Mouse (Mus musculus): Measurements from ENCODE around the gene Bscl2. TPM values are rescaled to one million over a fixed set of nuclear protein-coding genes. Genes with fewer than 3 reads are reported as not detected.

Gene Bscl2
- polyA plus RNA-seq (2012; rRNA removed), result 91.7 and 116 TPM in 2 replicates

DNA sequence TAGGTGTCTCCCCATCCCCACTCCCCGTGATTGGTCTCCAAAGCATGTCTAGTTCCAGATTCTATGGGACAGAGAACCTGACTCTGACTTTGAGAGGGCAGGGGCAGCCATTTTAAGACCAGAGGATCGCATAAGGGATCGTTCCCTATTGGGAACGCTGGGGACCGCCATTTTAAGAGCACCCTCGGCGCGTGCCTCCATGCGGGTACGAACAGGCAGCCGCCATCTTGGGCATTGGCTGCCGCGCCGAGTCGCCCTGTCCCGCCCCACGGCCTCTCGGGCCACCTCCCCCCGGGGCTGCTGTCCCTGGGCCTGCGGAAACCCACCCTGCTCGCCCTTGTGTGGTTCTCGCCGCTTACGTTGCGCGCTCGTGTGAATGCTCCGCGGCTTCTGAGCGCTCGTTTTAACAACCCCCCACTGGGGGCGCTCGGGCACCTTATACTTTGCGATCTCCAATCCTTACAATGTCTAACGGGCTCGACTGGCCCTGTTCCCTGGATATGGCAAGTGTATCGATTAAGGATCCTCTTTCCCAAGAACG, at the start of gene Bscl2:
TSS of gene Bscl2 (plus strand) at position 217 of the 541 bp plus-strand sequence.
- 2% methylated on average over 38 of the region's 38 CpGs for WGBS

DNA sequence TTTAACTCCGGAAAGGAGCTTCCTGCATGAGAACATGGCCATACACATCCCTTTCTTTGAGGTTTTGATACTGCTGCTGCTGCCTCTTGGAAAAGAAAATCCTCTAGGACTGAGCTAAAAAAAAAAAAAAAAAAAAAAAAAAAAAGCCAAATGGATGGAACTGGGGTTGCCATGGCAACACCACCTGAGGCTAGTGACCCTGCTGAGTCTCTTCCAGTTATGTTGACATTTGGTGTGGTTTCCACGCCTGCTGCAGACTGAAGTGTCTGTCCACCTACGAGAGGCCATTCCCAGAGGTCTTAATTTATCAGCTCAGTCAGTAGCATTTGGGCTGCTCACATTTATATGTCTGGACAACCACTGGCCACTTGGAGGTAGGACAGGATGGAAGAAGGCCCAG, 48.7 kb upstream of the Bscl2 start:
- no peak for TF ChIP-seq POLR2A (IDR thresholded peaks at IDR 0.05; ENCODE audit: low read depth, low read length)
- TF ChIP-seq CTCF (IDR thresholded peaks at IDR 0.05; ENCODE audit: extremely low read depth, insufficient read depth, insufficient read length, insufficient replicate concordance), result no peak
- 87% methylated on average over 3 of the region's 3 CpGs for WGBS
- H3K27me3 ChIP-seq (ENCODE audit: control insufficient read depth, insufficient read depth, low read length), result no peaks in the 10 kb centered on the region
- H3K4me3 ChIP-seq (ENCODE audit: extremely low read depth, insufficient read depth, insufficient read length), result no peak overlapping the region
- peaks cover 4% of the 10 kb centered on the region; the same call in 1 of the 2 replicates for H3K4me1 ChIP-seq (ENCODE audit: control insufficient read depth, insufficient read depth, insufficient read length)
- H3K27ac ChIP-seq (ENCODE audit: insufficient read depth, low read length), result no peak overlapping the region
- DNase-seq (ENCODE audit: low read depth in 1 of 2, low spot score in 2 of 2), result no peak
- H3K36me3 ChIP-seq (ENCODE audit: control insufficient read depth, insufficient read depth, low read length), result peaks cover 6% of the 10 kb centered on the region

More for the DNA sequence above, at the start of gene Bscl2:
- Histone ChIP-seq H3K36me3 (ENCODE audit: control insufficient read depth, insufficient read depth, low read length) (peaks cover 15% of the 10 kb centered on the region), H3K4me1 (ENCODE audit: control insufficient read depth, insufficient read depth, insufficient read length) (peaks cover 10% of the 10 kb centered on the region; the same call in 1 of the 2 replicates), H3K4me3 (ENCODE audit: extremely low read depth, insufficient read depth, insufficient read length) (peak within 1 kb of the TSS; percentile 69), H3K27me3 (ENCODE audit: control insufficient read depth, insufficient read depth, low read length) (no peaks in the 10 kb centered on the region), H3K27ac (ENCODE audit: insufficient read depth, low read length) (peak within 1 kb of the TSS; percentile 89)
- peak; percentile 23; the same call in 1 of the 2 replicates for TF ChIP-seq POLR2A (IDR thresholded peaks at IDR 0.05; ENCODE audit: low read depth, low read length)
- peak; percentile 13; the same call in 1 of the 2 replicates for TF ChIP-seq CTCF (IDR thresholded peaks at IDR 0.05; ENCODE audit: extremely low read depth, insufficient read depth, insufficient read length, insufficient replicate concordance)
- peak; percentile 69 to 74 for DNase-seq (ENCODE audit: low read depth in 1 of 2, low spot score in 2 of 2)

DNA sequence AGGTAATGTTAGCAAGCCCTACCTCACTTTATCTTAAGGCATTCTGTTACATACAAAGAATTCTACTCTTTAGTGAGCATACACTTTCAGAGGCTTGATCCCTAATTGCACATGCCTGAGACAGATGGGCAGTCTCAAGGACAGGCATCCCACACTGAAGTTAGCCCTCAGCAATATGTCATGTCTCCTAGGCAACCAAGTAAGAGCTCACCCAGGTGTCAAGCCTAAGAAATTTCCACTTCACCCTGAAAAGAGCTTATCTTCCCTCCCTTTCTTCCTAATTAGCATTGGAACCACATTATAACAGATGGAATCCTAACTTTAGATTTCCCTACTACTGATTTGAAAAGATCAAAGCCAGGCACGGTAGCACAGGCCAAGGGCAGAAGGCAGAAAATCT, 48.1 kb upstream of the Bscl2 start:
- DNase-seq (ENCODE audit: low read depth in 1 of 2, low spot score in 2 of 2), result no peak
- Histone ChIP-seq H3K4me3 (ENCODE audit: extremely low read depth, insufficient read depth, insufficient read length) (no peak overlapping the region), H3K36me3 (ENCODE audit: control insufficient read depth, insufficient read depth, low read length) (peaks cover 12% of the 10 kb centered on the region), H3K4me1 (ENCODE audit: control insufficient read depth, insufficient read depth, insufficient read length) (peaks cover 4% of the 10 kb centered on the region; the same call in 1 of the 2 replicates), H3K27ac (ENCODE audit: insufficient read depth, low read length) (no peak overlapping the region), H3K27me3 (ENCODE audit: control insufficient read depth, insufficient read depth, low read length) (no peaks in the 10 kb centered on the region)
- TF ChIP-seq CTCF (IDR thresholded peaks at IDR 0.05; ENCODE audit: extremely low read depth, insufficient read depth, insufficient read length, insufficient replicate concordance) (no peak), POLR2A (IDR thresholded peaks at IDR 0.05; ENCODE audit: low read depth, low read length) (no peak)
- WGBS, result 71% methylated on average over 1 of the region's 1 CpGs

DNA sequence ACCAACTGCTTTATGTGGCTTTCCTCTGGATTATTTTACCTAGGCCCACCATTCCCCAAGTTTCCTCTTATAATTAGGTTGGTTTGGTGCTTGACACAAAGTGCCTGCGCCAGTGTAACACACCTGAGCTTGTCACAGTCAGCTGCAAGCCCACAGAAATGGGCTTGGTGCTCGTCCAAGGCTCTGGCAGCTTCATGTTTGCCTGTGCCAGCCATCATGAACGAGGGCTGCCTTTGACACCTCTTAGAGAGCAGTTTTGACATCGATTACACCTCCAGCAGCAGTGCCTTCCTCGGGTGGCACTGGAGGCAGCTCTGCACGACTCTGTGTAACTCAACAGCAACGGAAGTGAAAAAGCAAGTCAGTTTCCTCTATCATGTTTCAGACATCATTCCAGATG, 47.1 kb upstream of the Bscl2 start:
- 78% methylated on average over 7 of the region's 7 CpGs for WGBS
- DNase-seq (ENCODE audit: low read depth in 1 of 2, low spot score in 2 of 2), result no peak
- H3K4me3 ChIP-seq (ENCODE audit: extremely low read depth, insufficient read depth, insufficient read length), result no peak overlapping the region
- H3K36me3 ChIP-seq (ENCODE audit: control insufficient read depth, insufficient read depth, low read length), result peaks cover 16% of the 10 kb centered on the region
- H3K27ac ChIP-seq (ENCODE audit: insufficient read depth, low read length), result no peak overlapping the region
- peaks cover 4% of the 10 kb centered on the region; the same call in 1 of the 2 replicates for H3K4me1 ChIP-seq (ENCODE audit: control insufficient read depth, insufficient read depth, insufficient read length)
- H3K27me3 ChIP-seq (ENCODE audit: control insufficient read depth, insufficient read depth, low read length), result no peaks in the 10 kb centered on the region
- TF ChIP-seq CTCF (IDR thresholded peaks at IDR 0.05; ENCODE audit: extremely low read depth, insufficient read depth, insufficient read length, insufficient replicate concordance), result no peak
- TF ChIP-seq POLR2A (IDR thresholded peaks at IDR 0.05; ENCODE audit: low read depth, low read length), result no peak

DNA sequence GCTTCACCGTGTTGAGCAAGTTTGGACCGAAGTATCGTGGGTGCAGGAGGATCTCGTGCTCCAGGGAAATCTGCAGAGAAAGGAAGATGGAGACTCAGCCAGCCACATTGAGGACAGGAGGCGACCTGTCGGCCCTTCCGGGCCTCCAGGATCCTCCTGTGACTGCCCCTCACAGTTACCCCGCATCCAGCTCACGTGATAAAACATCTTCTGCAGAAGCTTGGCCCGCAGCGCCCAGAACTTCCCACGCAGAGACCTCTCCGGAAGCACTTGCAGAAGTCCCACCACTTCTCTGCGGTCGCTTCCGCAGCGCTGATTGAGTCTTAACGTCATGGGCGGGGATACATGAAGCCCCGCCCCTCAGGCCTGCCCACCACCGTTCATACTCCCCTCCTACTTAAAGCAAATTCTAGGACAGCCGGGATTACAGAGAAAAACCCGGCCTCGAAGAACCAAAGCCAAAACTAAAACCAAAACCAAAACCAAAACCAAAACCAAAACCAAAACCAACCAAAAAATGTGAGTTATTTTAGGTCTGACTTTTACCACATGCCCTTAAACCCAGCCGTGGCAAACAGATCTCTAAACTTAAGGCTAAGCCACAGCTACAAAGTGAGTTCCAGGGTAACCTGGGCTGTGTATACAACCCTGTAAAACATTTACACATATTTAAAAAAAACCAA, 38.9 kb upstream of the Bscl2 start, which contains the start of gene Polr2g:
TSS of gene Polr2g (minus strand) at position 314 of the 683 bp plus-strand sequence.
- Histone ChIP-seq H3K27me3 (ENCODE audit: control insufficient read depth, insufficient read depth, low read length) (no peaks in the 10 kb centered on the region), H3K4me3 (ENCODE audit: extremely low read depth, insufficient read depth, insufficient read length) (peak within 1 kb of the TSS; percentile 77), H3K27ac (ENCODE audit: insufficient read depth, low read length) (peak within 1 kb of the TSS; percentile 75), H3K4me1 (ENCODE audit: control insufficient read depth, insufficient read depth, insufficient read length) (peaks cover 2% of the 10 kb centered on the region; the same call in 1 of the 2 replicates), H3K36me3 (ENCODE audit: control insufficient read depth, insufficient read depth, low read length) (peaks cover 17% of the 10 kb centered on the region)
- under 1% methylated on average over 25 of the region's 25 CpGs for WGBS
- DNase-seq (ENCODE audit: low read depth in 1 of 2, low spot score in 2 of 2), result peak; percentile 83 to 87
- TF ChIP-seq CTCF (IDR thresholded peaks at IDR 0.05; ENCODE audit: extremely low read depth, insufficient read depth, insufficient read length, insufficient replicate concordance) (no peak), POLR2A (IDR thresholded peaks at IDR 0.05; ENCODE audit: low read depth, low read length) (peak; percentile 60)

DNA sequence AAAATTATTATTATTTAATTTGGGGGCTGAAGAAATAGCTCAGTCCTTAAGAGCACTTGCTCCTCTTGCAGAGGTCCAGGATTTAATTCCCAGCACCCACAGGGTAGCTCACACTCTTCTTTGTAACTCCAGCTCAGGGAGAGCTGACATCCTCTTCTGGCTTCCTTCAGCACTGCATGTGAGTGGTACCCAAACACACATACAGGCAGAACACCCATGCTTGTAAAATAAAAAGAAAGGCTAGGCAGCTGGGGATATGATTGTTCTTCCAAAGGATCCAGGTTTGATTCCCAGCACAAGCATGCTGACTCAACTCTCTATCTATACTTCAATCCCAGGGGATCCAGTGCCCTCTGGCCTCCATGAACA, 38.3 kb upstream of the Bscl2 start:
- Histone ChIP-seq H3K27ac (ENCODE audit: insufficient read depth, low read length) (no peak overlapping the region), H3K36me3 (ENCODE audit: control insufficient read depth, insufficient read depth, low read length) (peaks cover 12% of the 10 kb centered on the region), H3K4me1 (ENCODE audit: control insufficient read depth, insufficient read depth, insufficient read length) (peaks cover 2% of the 10 kb centered on the region; the same call in 1 of the 2 replicates), H3K27me3 (ENCODE audit: control insufficient read depth, insufficient read depth, low read length) (no peaks in the 10 kb centered on the region), H3K4me3 (ENCODE audit: extremely low read depth, insufficient read depth, insufficient read length) (no peak overlapping the region)
- no peak for DNase-seq (ENCODE audit: low read depth in 1 of 2, low spot score in 2 of 2)
- TF ChIP-seq CTCF (IDR thresholded peaks at IDR 0.05; ENCODE audit: extremely low read depth, insufficient read depth, insufficient read length, insufficient replicate concordance) (no peak), POLR2A (IDR thresholded peaks at IDR 0.05; ENCODE audit: low read depth, low read length) (no peak)
